Mouse (Mus musculus): Measurements from ENCODE around the gene Mxd4. TPM values are rescaled to one million over a fixed set of nuclear protein-coding genes. Genes with fewer than 3 reads are reported as not detected.

The Mxd4 gene
- 10 to 100 TPM; 69.0 to 97.5 TPM for total RNA-seq (2023)

DNA sequence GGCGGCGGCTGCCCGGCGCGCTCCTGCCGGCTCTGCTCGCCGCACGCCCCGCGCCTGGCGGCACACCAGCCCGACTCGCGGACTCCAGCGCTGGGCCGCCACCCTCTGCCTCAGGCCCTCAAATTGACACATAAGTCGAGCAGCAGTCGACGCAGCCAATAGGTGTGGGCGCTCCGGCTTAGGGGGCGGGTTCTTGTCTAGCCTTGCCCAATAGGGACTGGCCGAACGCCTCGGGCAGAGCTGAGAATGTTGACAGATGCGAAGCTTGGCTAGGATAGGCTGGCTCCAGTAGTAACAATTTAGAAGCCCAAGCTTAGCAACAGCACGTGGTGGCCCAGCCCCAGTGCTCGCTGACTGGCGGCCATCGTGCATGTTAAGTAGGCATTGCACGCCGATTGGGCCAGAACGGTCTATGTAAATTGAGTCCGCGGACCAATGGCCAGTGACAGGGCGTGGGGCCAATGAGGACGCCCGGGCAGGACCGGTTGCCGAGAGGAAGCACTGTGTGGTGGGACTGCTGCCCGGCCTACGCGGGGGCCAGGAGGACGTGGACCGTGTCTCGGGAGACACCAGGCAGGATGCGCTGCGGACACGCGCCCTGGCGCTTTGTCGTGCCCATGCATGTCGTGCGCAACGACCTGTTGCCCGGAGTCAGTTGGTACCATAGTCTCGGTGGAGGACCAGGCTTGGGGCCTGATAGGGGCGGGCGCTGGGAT is at the start of gene Mxd4:
Gene Mxd4 (minus strand): TSS at position 120 of the 716 bp plus-strand sequence.

GRCm38 (mm10) chr5:34168950-34169891 is 18.3 kb downstream of the Mxd4 start, which contains the start of the genes Poln and Haus3:
Gene Poln, minus strand, starts transcription at chr5:34169448.
Gene Haus3, minus strand, starts transcription at chr5:34169527.

Other genes starting within 250 kb of the Mxd4 start
- not detected for gene Gm1673, start 204.3 kb downstream of the Mxd4 start, total RNA-seq (2023)
- gene Nat8l, start 191.7 kb downstream of the Mxd4 start, total RNA-seq (2023) = under 1 TPM; 0.09 to 0.30 TPM
- 1 to 10 TPM; 1.9 to 3.3 TPM for gene Poln, start 18.3 kb downstream of the Mxd4 start, total RNA-seq (2023)
- 10 to 100 TPM; 37.6 to 43.8 TPM for gene Haus3, start 18.2 kb downstream of the Mxd4 start, total RNA-seq (2023)
- 1 to 10 TPM; 1.0 to 2.8 TPM for gene Zfyve28, start 100.7 kb upstream of the Mxd4 start, total RNA-seq (2023)
- not detected for gene Cfap99, start 100.9 kb upstream of the Mxd4 start, total RNA-seq (2023)
- gene Rnf4, start 148.6 kb upstream of the Mxd4 start, total RNA-seq (2023) = 100 to 1,000 TPM; 216 to 242 TPM
- 10 to 100 TPM; 79.4 to 91.9 TPM for gene Fam193a, start 182.2 kb upstream of the Mxd4 start, total RNA-seq (2023)

Measured in B cell, adult 67 days (primary cell).